Mouse (Mus musculus) ES-E14 (cell line): ENCODE results near the gene Rhbdf1.

ENCODE experiments used
- CHD2 ChIP-seq: IDR thresholded peaks from 2 replicates; pipeline ENCODE4 v1.6.1; 2014; ENCODE audit warnings: mild to moderate bottlenecking, low read depth, low read length, inconsistent platforms
- HCFC1 ChIP-seq: IDR thresholded peaks from 2 replicates; pipeline ENCODE4 v1.6.1; 2012; ENCODE audit warnings: low read length, inconsistent platforms, borderline replicate concordance; ENCODE audit not compliant: insufficient read depth
- MAFK ChIP-seq: IDR thresholded peaks from 2 replicates; pipeline ENCODE4 v1.6.1; 2014; ENCODE audit warnings: mild to moderate bottlenecking, low read depth, low read length, inconsistent platforms; ENCODE audit not compliant: insufficient read depth
- ZC3H11A ChIP-seq: IDR thresholded peaks from 2 replicates; pipeline ENCODE4 v1.6.1; 2012; ENCODE audit warnings: low read depth, mild to moderate bottlenecking, inconsistent platforms, low read length, borderline replicate concordance
- ZNF384 ChIP-seq: IDR thresholded peaks from 2 replicates; pipeline ENCODE4 v1.6.1; 2012; ENCODE audit warnings: low read depth, low read length, inconsistent platforms

GRCm38 (mm10) chr11:32235646-32236045 is 13.5 kb upstream of the Rhbdf1 start:
- TF ChIP-seq ZC3H11A (no peak), MAFK (no peak), CHD2 (no peak), ZNF384 (no peak), HCFC1 (no peak)
